Mouse (Mus musculus): Measurements from ENCODE around the gene Prdm11. TPM values are rescaled to one million over a fixed set of nuclear protein-coding genes. Genes with fewer than 3 reads are reported as not detected.

Prdm11 gene
- polyA plus RNA-seq, 1 experiment from 2014 or later = 5.5 TPM

- no peak overlapping the region for H3K27ac ChIP-seq (ENCODE audit: low read length)
- no peaks in the 10 kb centered on the region for H3K27me3 ChIP-seq (ENCODE audit: control insufficient read depth, insufficient read depth, low read depth, low read length)
- H3K4me2 ChIP-seq (ENCODE audit: low read depth, low read length) = no peak overlapping the region
- 61% methylated on average over 3 of the region's 3 CpGs for WGBS
- no peak for ATAC-seq (ENCODE audit: low read depth)
- peaks cover 4% of the 10 kb centered on the region for H3K4me1 ChIP-seq (replicated peaks; ENCODE audit: control insufficient read depth, insufficient read depth, low read length)
- no peaks in the 10 kb centered on the region for H3K9me3 ChIP-seq (ENCODE audit: control insufficient read depth, low read length)
- no peak overlapping the region for H3K9ac ChIP-seq (ENCODE audit: low read length)
- H3K4me3 ChIP-seq (ENCODE audit: low read length) = no peak overlapping the region
- H3K36me3 ChIP-seq (ENCODE audit: control insufficient read depth, insufficient read depth, low read length) = no peaks in the 10 kb centered on the region
These were observed 110.5 kb downstream of the Prdm11 start for GRCm38 (mm10) chr2:92935483-92935882.

- Histone ChIP-seq H3K4me3 (ENCODE audit: low read length) (no peak overlapping the region), H3K27ac (ENCODE audit: low read length) (no peak overlapping the region), H3K36me3 (ENCODE audit: control insufficient read depth, insufficient read depth, low read length) (no peaks in the 10 kb centered on the region), H3K4me2 (ENCODE audit: low read depth, low read length) (no peak overlapping the region), H3K9me3 (ENCODE audit: control insufficient read depth, low read length) (no peaks in the 10 kb centered on the region), H3K4me1 (replicated peaks; ENCODE audit: control insufficient read depth, insufficient read depth, low read length) (peaks cover 4% of the 10 kb centered on the region), H3K27me3 (ENCODE audit: control insufficient read depth, insufficient read depth, low read depth, low read length) (no peaks in the 10 kb centered on the region), H3K9ac (ENCODE audit: low read length) (no peak overlapping the region)
- ATAC-seq (ENCODE audit: low read depth) = no peak
- 19% methylated on average over 10 of the region's 10 CpGs for WGBS
These were observed 111.5 kb downstream of the Prdm11 start for GRCm38 (mm10) chr2:92934312-92934982.

- H3K4me1 ChIP-seq (replicated peaks; ENCODE audit: control insufficient read depth, insufficient read depth, low read length) = peaks cover 4% of the 10 kb centered on the region
- ATAC-seq (ENCODE audit: low read depth) = no peak
- no peak overlapping the region for H3K4me2 ChIP-seq (ENCODE audit: low read depth, low read length)
- H3K27ac ChIP-seq (ENCODE audit: low read length) = no peak overlapping the region
- no peak overlapping the region for H3K4me3 ChIP-seq (ENCODE audit: low read length)
- H3K36me3 ChIP-seq (ENCODE audit: control insufficient read depth, insufficient read depth, low read length) = no peaks in the 10 kb centered on the region
- no peaks in the 10 kb centered on the region for H3K9me3 ChIP-seq (ENCODE audit: control insufficient read depth, low read length)
- no peaks in the 10 kb centered on the region for H3K27me3 ChIP-seq (ENCODE audit: control insufficient read depth, insufficient read depth, low read depth, low read length)
- 84% methylated on average over 6 of the region's 6 CpGs for WGBS
- H3K9ac ChIP-seq (ENCODE audit: low read length) = no peak overlapping the region
These were observed 112.6 kb downstream of the Prdm11 start for GRCm38 (mm10) chr2:92933379-92933778.

GRCm38 (mm10) chr2:92931061-92931460 lies 114.9 kb downstream of the Prdm11 start:
- Histone ChIP-seq H3K9me3 (ENCODE audit: control insufficient read depth, low read length) (no peaks in the 10 kb centered on the region), H3K27ac (ENCODE audit: low read length) (no peak overlapping the region), H3K4me3 (ENCODE audit: low read length) (no peak overlapping the region), H3K4me1 (replicated peaks; ENCODE audit: control insufficient read depth, insufficient read depth, low read length) (peaks cover 4% of the 10 kb centered on the region), H3K36me3 (ENCODE audit: control insufficient read depth, insufficient read depth, low read length) (no peaks in the 10 kb centered on the region), H3K27me3 (ENCODE audit: control insufficient read depth, insufficient read depth, low read depth, low read length) (no peaks in the 10 kb centered on the region), H3K4me2 (ENCODE audit: low read depth, low read length) (no peak overlapping the region), H3K9ac (ENCODE audit: low read length) (no peak overlapping the region)
- ATAC-seq (ENCODE audit: low read depth) = no peak
- WGBS = 52% methylated on average over 7 of the region's 7 CpGs

GRCm38 (mm10) chr2:92929696-92930095 lies 116.3 kb downstream of the Prdm11 start:
- Histone ChIP-seq H3K27me3 (ENCODE audit: control insufficient read depth, insufficient read depth, low read depth, low read length) (no peaks in the 10 kb centered on the region), H3K36me3 (ENCODE audit: control insufficient read depth, insufficient read depth, low read length) (no peaks in the 10 kb centered on the region), H3K9me3 (ENCODE audit: control insufficient read depth, low read length) (no peaks in the 10 kb centered on the region), H3K27ac (ENCODE audit: low read length) (no peak overlapping the region), H3K9ac (ENCODE audit: low read length) (no peak overlapping the region), H3K4me2 (ENCODE audit: low read depth, low read length) (no peak overlapping the region), H3K4me3 (ENCODE audit: low read length) (no peak overlapping the region), H3K4me1 (replicated peaks; ENCODE audit: control insufficient read depth, insufficient read depth, low read length) (peaks cover 4% of the 10 kb centered on the region)
- WGBS = 71% methylated on average over 5 of the region's 5 CpGs
- no peak for ATAC-seq (ENCODE audit: low read depth)

- Histone ChIP-seq H3K36me3 (ENCODE audit: control insufficient read depth, insufficient read depth, low read length) (no peaks in the 10 kb centered on the region), H3K27me3 (ENCODE audit: control insufficient read depth, insufficient read depth, low read depth, low read length) (no peaks in the 10 kb centered on the region), H3K27ac (ENCODE audit: low read length) (no peak overlapping the region), H3K4me3 (ENCODE audit: low read length) (no peak overlapping the region), H3K4me2 (ENCODE audit: low read depth, low read length) (no peak overlapping the region), H3K9me3 (ENCODE audit: control insufficient read depth, low read length) (no peaks in the 10 kb centered on the region), H3K4me1 (replicated peaks; ENCODE audit: control insufficient read depth, insufficient read depth, low read length) (no peaks in the 10 kb centered on the region), H3K9ac (ENCODE audit: low read length) (no peak overlapping the region)
- no peak for ATAC-seq (ENCODE audit: low read depth)
- 67% methylated on average over 6 of the region's 6 CpGs for WGBS
These were observed 121.2 kb downstream of the Prdm11 start for GRCm38 (mm10) chr2:92924677-92925259.

- no peak overlapping the region for H3K4me3 ChIP-seq (ENCODE audit: low read length)
- WGBS = 82% methylated on average over 4 of the region's 4 CpGs
These were observed 125.3 kb downstream of the Prdm11 start for GRCm38 (mm10) chr2:92920709-92921108.

GRCm38 (mm10) chr2:92917405-92918142 lies 128.4 kb downstream of the Prdm11 start:
- H3K9me3 ChIP-seq (ENCODE audit: control insufficient read depth, low read length) = no peaks in the 10 kb centered on the region
- WGBS = 34% methylated on average over 7 of the region's 7 CpGs
- H3K4me1 ChIP-seq (replicated peaks; ENCODE audit: control insufficient read depth, insufficient read depth, low read length) = peaks cover 25% of the 10 kb centered on the region
- no peak overlapping the region for H3K4me3 ChIP-seq (ENCODE audit: low read length)
- peaks cover 28% of the 10 kb centered on the region for H3K27me3 ChIP-seq (ENCODE audit: control insufficient read depth, insufficient read depth, low read depth, low read length)
- no peak overlapping the region for H3K27ac ChIP-seq (ENCODE audit: low read length)
- peak; percentile 21; the same call in 1 of the 2 replicates for ATAC-seq (ENCODE audit: low read depth)
- no peak overlapping the region for H3K9ac ChIP-seq (ENCODE audit: low read length)
- H3K4me2 ChIP-seq (ENCODE audit: low read depth, low read length) = no peak overlapping the region
- no peaks in the 10 kb centered on the region for H3K36me3 ChIP-seq (ENCODE audit: control insufficient read depth, insufficient read depth, low read length)

More at GRCm38 (mm10) chr2:92920709-92921108, 125.3 kb downstream of the Prdm11 start:
- H3K27me3 ChIP-seq (ENCODE audit: control insufficient read depth, insufficient read depth, low read depth, low read length) = peaks cover 4% of the 10 kb centered on the region; the same call in 1 of the 2 replicates
- H3K36me3 ChIP-seq (ENCODE audit: control insufficient read depth, insufficient read depth, low read length) = no peaks in the 10 kb centered on the region
- H3K9ac ChIP-seq (ENCODE audit: low read length) = no peak overlapping the region
- no peak overlapping the region for H3K27ac ChIP-seq (ENCODE audit: low read length)
- no peaks in the 10 kb centered on the region for H3K9me3 ChIP-seq (ENCODE audit: control insufficient read depth, low read length)
- no peak for ATAC-seq (ENCODE audit: low read depth)
- no peak overlapping the region for H3K4me2 ChIP-seq (ENCODE audit: low read depth, low read length)
- H3K4me1 ChIP-seq (replicated peaks; ENCODE audit: control insufficient read depth, insufficient read depth, low read length) = peaks cover 13% of the 10 kb centered on the region
